Mouse (Mus musculus) E14TG2a.4 (cell line): ENCODE measurements around the gene Mgea5.

Experiments
- CTCF ChIP-seq: conservative IDR thresholded peaks from 2 replicates; pipeline ENCODE4 v1.5.1; 2014; ENCODE audit warnings: low read length
- NANOG ChIP-seq: IDR thresholded peaks from 2 replicates; pipeline ENCODE4 v1.6.1; 2014; ENCODE audit warnings: borderline replicate concordance, low read length, mixed read lengths
- POU5F1 ChIP-seq: IDR thresholded peaks from 2 replicates; pipeline ENCODE4 v1.6.1; 2014; ENCODE audit warnings: low read length, borderline replicate concordance

DNA sequence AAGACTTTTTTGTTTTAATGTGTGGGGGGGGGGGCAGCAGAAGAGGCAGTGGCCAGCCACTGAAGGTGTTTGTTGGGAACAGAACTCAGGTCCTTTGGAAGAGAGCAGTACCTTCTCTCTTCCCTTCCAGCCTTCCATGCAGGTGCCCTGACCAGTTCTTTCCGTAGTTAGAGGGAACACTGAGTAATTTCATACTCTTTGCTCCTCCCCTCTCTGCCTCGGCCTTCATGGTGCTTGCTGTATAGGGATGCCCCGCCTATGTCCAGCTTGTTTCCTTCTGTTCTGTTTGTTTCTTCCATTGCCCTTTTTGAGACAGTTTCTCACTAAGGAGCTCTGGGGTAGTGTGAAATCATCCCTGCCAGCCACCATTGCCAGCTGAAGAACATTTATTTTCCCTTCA, 1.8 kb upstream of the Mgea5 start:
- TF ChIP-seq CTCF (no peak), NANOG (no peak), POU5F1 (no peak)
